Mouse (Mus musculus) midbrain, embryonic 10.5 days (tissue): ENCODE measurements around the gene Nomo1. TPM values are rescaled to one million over a fixed set of nuclear protein-coding genes. Genes with fewer than 3 reads are reported as not detected.

Experiments
- DNase-seq: peaks from one replicate; pipeline ENCODE4 v3.0.0-alpha.2; 2017; ENCODE audit warnings: low spot score
- H3K27ac ChIP-seq: fragments of 300-500 bp; sonication (generic); replicated peaks from 2 replicates; pipeline ENCODE4 v1.5.1; 2016; ENCODE audit warnings: mild to moderate bottlenecking
- H3K27me3 ChIP-seq: fragments of 300-500 bp; sonication (generic); 2 replicates; pipeline ENCODE4 v1.6.1; 2016; ENCODE audit warnings: low read depth, mild to moderate bottlenecking; ENCODE audit not compliant: poor library complexity, severe bottlenecking
- H3K36me3 ChIP-seq: fragments of 300-500 bp; sonication (generic); 2 replicates; pipeline ENCODE4 v1.6.1; 2016; ENCODE audit warnings: mild to moderate bottlenecking, moderate library complexity
- H3K4me1 ChIP-seq: fragments of 300-500 bp; sonication (generic); 2 replicates; pipeline ENCODE4 v1.6.1; 2016
- H3K4me3 ChIP-seq: fragments of 300-500 bp; sonication (generic); 2 replicates; pipeline ENCODE4 v1.5.1; 2016; ENCODE audit warnings: mild to moderate bottlenecking, moderate library complexity
- H3K9me3 ChIP-seq: fragments of 300-500 bp; sonication (generic); replicated peaks from 2 replicates; pipeline ENCODE4 v1.6.1; 2016; ENCODE audit warnings: mild to moderate bottlenecking
- WGBS: fragments of 180-500 bp; shearing (Covaris S2); methylation state at CpG from one replicate; pipeline ENCODE4 v1.1.7; 2016; 5-methylcytosine and 5-hydroxymethylcytosine counted together
- polyA plus RNA-seq: library from polyadenylated mRNA; unstranded; fragments of >200 nt; fragmentation: Nextera tagmentation; extraction: Ambion mirVana; gene quantifications from 2 replicates; pipeline ENCODE4 v1.2.1, GENCODE M21; 2016

Gene Nomo1
- polyA plus RNA-seq, result 29.9 and 31.0 TPM in 2 replicates

DNA sequence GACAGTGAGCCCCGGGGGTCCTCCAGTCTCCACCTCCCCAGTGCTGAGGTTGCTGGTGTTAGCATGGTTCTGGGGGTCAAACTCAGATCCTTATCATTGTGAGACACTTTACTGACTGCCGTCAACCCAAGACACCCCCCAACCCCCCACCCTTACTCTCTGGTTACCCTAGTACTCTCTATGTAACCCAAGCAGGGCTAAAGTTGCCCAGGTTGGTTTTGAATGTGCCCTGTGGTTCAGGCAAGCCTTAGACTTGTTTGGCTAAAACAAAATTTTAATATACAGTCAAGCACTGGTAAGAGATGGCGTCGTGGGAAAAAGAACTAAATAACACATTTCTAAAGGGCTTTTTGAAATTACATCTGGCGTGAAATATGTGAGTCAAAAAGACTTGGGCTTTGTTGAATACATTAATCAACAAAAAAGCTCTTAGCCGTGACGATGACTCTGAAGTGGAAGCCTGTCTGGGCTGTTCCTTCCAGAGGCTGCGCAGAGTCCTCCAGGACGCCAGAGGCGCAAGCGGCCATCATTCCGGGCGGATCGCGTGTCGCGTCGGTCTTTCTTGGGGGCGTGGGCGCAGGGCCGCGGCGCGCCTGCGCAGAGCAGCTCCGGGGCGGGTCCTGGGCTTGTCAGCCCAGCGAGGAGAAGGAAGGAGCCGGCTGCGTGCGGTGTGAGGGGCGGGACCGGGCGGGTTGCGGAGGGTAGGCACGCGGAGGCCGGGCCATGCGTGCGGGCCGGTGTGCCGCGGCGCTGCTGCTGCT is at the start of gene Nomo1:
TSS of gene Nomo1 (plus strand) at position 590 of the 761 bp plus-strand sequence.
- peaks cover 32% of the 10 kb centered on the region for H3K4me1 ChIP-seq
- H3K27me3 ChIP-seq, result 0 out of 2 replicates have a peak, but pooled peaks cover 8% of the 10 kb centered on the region
- peaks cover 9% of the 10 kb centered on the region for H3K36me3 ChIP-seq
- no peaks in the 10 kb centered on the region for H3K9me3 ChIP-seq
- WGBS, result 6% methylated on average over 44 of the region's 44 CpGs
- H3K4me3 ChIP-seq, result peak within 1 kb of the TSS; percentile 96
- peak within 1 kb of the TSS; percentile 83 for H3K27ac ChIP-seq
- peak; percentile 96 for DNase-seq

DNA sequence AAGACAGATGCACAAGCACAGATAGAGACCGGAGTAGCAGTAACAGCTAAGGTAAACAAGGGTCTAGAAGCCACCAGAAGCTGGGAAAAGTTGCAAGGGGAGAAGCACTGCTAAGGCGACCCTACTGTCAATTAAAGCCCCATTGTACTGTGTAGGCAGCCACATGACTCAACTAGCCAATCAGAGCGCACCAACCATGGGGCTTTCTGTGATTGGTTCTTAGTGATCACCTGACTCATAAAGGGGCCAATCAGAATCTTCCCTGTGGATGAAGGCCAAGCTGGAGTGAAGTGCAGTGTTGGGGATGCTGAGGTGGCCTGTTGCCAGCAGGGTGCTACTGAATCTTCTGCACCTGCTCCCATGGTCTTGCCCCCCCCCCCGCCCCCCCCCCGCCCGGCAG is 46.6 kb upstream of the Nomo1 start:
- Histone ChIP-seq H3K4me1 (no peaks in the 10 kb centered on the region), H3K27me3 (no peaks in the 10 kb centered on the region), H3K36me3 (no peaks in the 10 kb centered on the region), H3K27ac (no peak overlapping the region), H3K9me3 (no peaks in the 10 kb centered on the region), H3K4me3 (no peak overlapping the region)
- no peak for DNase-seq
- WGBS, result 67% methylated on average over 6 of the region's 6 CpGs

DNA sequence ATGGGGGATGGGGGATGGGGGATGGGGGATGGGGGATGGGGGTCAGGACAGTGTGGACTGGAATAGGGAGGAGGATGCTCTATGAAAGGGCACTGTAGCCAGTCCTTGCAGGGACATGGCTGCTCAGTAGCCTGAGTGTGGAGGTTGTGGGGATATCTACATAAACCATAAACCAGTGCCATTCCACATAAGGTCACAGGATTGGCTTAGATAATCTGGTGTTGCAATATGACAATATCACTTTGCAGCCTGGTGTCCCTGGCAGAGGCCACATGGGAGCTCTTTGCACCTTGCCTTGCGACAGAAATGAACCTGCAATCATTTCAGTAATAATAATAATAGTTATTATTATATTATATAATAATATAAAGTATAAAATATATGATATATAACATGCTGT is 45.2 kb upstream of the Nomo1 start:
- H3K9me3 ChIP-seq, result no peaks in the 10 kb centered on the region
- 94% methylated on average over 1 of the region's 1 CpGs for WGBS
- DNase-seq, result no peak
- no peaks in the 10 kb centered on the region for H3K36me3 ChIP-seq
- H3K4me1 ChIP-seq, result no peaks in the 10 kb centered on the region
- no peak overlapping the region for H3K27ac ChIP-seq
- H3K27me3 ChIP-seq, result no peaks in the 10 kb centered on the region
- H3K4me3 ChIP-seq, result no peak overlapping the region

DNA sequence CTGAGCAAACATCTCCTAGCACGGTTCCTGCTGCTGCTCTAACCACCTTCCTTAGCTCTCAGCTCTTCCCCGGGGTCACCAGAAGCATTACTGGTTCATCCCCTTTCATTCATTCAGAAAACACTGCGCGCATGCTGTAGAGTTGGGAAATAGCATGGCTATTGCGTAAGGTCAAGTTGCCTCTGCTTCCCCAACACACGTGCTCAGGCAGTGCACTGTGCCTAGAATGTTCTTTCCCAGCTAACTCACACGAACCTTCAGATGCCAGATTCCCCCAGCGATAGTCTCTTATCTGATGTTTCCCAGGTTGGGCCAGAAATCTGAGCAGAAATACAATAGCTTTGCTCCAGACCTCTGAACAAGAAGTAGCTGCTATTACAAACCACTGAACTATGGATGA is 41.0 kb upstream of the Nomo1 start:
- DNase-seq, result no peak
- H3K9me3 ChIP-seq, result no peaks in the 10 kb centered on the region
- H3K4me3 ChIP-seq, result no peak overlapping the region
- no peaks in the 10 kb centered on the region for H3K4me1 ChIP-seq
- H3K27ac ChIP-seq, result no peak overlapping the region
- H3K36me3 ChIP-seq, result no peaks in the 10 kb centered on the region
- H3K27me3 ChIP-seq, result no peaks in the 10 kb centered on the region
- 88% methylated on average over 8 of the region's 8 CpGs for WGBS

DNA sequence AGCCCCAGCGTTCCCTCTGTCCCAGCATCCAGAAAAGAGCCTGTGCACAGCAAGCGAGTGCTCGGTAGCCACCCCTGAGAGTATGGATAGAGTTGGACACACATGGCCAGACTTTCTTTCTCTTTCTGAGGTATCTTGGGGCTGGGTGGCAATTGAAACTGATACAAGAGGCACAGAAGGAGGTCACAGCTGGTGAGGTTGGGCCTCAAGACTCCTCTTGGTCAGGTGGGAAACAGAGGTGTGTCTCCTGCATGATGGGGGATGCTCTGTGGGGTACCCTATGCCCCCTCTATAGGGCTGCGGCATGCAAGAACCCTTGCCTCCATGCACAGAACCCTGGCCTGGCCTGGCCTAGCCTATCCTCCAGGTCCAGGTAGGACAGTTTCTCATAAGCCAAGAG is 32.9 kb upstream of the Nomo1 start:
- no peak for DNase-seq
- Histone ChIP-seq H3K4me3 (no peak overlapping the region), H3K4me1 (no peaks in the 10 kb centered on the region), H3K27ac (no peak overlapping the region), H3K36me3 (no peaks in the 10 kb centered on the region), H3K9me3 (no peaks in the 10 kb centered on the region), H3K27me3 (no peaks in the 10 kb centered on the region; the same call in 1 of the 2 replicates)
- 89% methylated on average over 4 of the region's 4 CpGs for WGBS

DNA sequence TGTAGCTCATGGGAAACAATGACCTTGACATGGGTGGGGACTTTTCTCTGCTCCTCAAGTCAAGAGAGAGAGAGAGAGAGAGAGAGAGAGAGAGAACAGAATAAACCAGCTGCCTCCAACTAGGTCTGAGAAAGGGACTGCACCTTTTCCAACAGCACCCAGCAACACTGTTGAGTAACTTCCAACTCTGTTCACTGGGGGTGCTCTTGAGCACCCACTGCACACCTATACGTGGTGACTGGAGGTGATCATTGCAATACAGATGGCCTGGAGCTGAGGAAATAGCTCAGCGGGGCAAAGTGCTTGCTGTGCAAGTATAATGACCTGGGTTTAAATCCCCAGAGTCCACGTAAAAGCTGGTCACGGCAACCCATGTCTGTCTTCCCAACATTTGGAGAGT is 30.8 kb upstream of the Nomo1 start:
- Histone ChIP-seq H3K27ac (no peak overlapping the region), H3K4me3 (no peak overlapping the region), H3K9me3 (no peaks in the 10 kb centered on the region), H3K36me3 (no peaks in the 10 kb centered on the region), H3K4me1 (no peaks in the 10 kb centered on the region), H3K27me3 (no peaks in the 10 kb centered on the region; the same call in 1 of the 2 replicates)
- WGBS, result 62% methylated on average over 4 of the region's 4 CpGs
- DNase-seq, result no peak

DNA sequence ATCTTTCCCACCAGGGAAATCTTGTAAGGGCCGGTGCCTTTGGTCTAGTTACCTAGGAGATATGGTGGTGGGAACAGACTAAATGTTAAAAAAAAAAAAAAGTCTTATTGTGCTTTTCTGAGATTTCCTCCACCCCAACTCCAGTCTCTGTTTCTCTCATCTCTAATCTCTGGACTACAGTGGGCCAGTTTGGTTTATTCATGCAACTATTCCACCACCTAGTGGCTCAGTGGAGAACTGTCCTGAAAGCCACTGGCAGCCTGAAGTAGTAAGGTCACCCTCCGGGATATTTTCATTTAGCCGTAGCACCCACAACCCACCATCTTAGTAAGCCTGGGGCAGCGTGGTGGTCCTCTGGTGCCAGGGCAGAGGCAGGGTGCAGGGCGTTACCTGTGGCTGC is 23.9 kb upstream of the Nomo1 start:
- peaks cover 22% of the 10 kb centered on the region for H3K4me1 ChIP-seq
- DNase-seq, result peak; percentile 63
- no peak overlapping the region for H3K4me3 ChIP-seq
- no peaks in the 10 kb centered on the region for H3K36me3 ChIP-seq
- WGBS, result 29% methylated on average over 5 of the region's 5 CpGs
- H3K27ac ChIP-seq, result no peak overlapping the region
- H3K9me3 ChIP-seq, result no peaks in the 10 kb centered on the region
- H3K27me3 ChIP-seq, result no peaks in the 10 kb centered on the region; the same call in 1 of the 2 replicates

DNA sequence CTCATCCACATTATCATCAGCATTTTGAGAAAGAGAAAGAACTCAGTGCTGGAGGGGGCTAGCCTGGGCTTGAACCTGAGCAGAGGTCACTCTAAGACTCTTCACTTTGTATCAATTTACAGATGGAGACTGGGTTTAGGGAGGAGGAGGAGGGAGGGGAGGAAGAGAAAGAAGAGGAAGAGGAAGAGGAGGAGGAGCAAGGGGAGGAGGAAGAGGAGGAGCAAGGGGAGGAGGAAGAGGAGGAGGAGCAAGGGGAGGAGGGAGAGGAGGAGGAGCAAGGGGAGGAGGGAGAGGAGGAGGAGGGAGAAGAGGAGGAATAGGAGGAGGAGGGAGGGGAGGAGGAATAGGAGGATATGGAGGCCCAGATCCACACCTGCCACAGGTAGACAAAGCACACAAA is 21.4 kb upstream of the Nomo1 start:
- no peak overlapping the region for H3K27ac ChIP-seq
- no peak for DNase-seq
- peaks cover 22% of the 10 kb centered on the region for H3K4me1 ChIP-seq
- H3K36me3 ChIP-seq, result no peaks in the 10 kb centered on the region
- H3K27me3 ChIP-seq, result no peaks in the 10 kb centered on the region
- no peak overlapping the region for H3K4me3 ChIP-seq
- no peaks in the 10 kb centered on the region for H3K9me3 ChIP-seq

DNA sequence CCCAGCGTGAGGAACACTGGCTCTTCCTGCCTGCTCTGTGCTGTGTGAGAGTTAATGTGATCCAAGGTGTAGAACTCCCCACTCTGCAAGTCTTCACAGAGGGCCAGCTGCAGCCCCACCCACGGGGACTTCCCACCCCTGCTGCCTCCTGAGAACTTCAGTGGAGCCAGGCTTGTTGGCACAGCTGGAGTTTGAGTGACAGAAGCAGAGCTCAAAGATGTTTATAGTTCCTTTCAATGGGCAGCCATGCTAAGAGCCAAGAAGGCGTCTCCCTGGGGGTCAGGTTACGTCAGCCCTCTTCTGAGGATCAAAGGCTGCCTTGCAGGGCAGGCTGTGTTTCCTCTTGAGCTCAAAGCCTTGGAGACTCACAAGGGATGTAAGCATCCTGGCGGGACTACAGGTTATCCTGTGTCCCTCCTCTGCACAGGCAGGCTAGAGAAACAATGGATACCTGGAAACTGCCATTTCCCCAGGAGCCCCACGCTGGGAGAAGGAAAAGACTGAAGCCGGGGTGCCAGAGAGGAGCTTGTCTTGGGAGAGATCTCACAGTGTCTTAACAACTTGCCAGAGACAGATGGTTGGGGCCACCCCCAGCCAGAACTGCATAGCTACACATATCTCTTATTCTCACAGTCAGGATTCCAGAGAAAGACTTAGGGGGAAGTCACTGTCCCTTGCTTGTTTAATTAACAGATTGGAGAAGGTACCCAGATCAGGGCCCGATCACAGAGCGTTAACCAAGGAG is 20.1 kb upstream of the Nomo1 start:
- Histone ChIP-seq H3K4me1 (peaks cover 22% of the 10 kb centered on the region), H3K27me3 (no peaks in the 10 kb centered on the region), H3K9me3 (no peaks in the 10 kb centered on the region), H3K27ac (peak overlapping the region; percentile 73), H3K4me3 (peak overlapping the region; percentile 9), H3K36me3 (no peaks in the 10 kb centered on the region)
- DNase-seq, result peak; percentile 60
- 16% methylated on average over 9 of the region's 9 CpGs for WGBS

DNA sequence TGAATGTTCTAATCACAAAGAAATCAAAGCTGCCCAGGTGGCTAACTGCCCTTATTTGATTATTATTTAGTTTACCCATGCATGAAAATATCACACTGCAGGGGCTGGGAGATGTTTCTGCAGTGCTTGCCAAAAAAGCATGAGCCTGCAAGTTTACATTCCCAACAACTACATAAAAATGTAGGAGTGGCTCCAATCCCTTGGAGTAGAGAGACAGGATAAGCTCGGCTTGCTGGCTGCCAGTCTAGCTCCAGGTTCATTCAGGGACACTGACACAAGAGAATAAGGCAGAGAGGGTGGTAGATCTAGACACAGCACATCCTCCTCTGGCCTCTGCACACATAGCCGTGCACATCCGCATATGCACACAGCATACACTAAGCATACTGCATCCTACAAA is 13.9 kb upstream of the Nomo1 start:
- H3K4me1 ChIP-seq, result peaks cover 8% of the 10 kb centered on the region
- H3K27me3 ChIP-seq, result no peaks in the 10 kb centered on the region
- WGBS, result 77% methylated on average over 3 of the region's 3 CpGs
- H3K27ac ChIP-seq, result no peak overlapping the region
- H3K4me3 ChIP-seq, result no peak overlapping the region
- DNase-seq, result no peak
- no peaks in the 10 kb centered on the region for H3K9me3 ChIP-seq
- no peaks in the 10 kb centered on the region for H3K36me3 ChIP-seq

DNA sequence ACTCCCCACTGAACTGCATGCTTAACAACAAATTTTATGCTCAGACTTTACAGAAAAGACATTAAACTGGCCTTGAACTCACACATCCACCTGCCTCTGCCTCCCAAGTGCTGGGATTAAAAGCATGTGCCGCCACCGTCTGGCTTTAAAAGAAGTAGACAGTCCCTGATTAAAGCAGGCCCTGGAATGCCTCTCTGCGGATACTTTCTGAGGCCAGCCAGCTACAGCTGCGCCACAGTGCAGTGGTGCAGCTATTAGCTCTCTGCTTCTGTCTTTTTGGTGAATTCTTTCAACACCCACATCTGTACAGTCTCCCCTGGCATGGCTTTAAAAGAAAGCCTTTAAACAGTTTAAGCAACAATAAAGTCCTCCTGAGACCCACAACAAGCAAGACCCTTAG is 11.5 kb upstream of the Nomo1 start:
- no peaks in the 10 kb centered on the region for H3K27me3 ChIP-seq
- no peak overlapping the region for H3K27ac ChIP-seq
- no peak overlapping the region for H3K4me3 ChIP-seq
- H3K36me3 ChIP-seq, result no peaks in the 10 kb centered on the region
- no peaks in the 10 kb centered on the region for H3K9me3 ChIP-seq
- peaks cover 8% of the 10 kb centered on the region for H3K4me1 ChIP-seq
- DNase-seq, result no peak
- WGBS, result 40% methylated on average over 4 of the region's 4 CpGs

DNA sequence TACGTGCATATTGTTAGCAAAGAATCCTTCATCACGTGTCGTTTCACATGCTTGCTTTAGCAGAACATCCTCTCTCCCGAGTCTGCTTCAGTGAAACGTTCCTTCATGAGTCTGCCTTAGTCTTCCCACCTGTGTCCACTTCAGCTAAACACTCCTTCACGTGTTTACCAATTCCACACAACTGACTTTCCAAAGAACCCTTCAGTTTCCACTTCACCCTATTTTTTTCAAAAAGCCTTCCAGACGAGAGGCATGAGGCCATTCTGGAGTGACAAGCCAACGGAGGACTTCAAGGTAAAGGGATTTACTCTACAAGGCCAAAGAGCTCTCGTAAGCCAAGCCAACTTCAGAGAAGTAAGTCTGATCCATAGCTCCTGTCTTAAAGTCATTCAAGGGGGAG is 8.1 kb upstream of the Nomo1 start:
- peaks cover 8% of the 10 kb centered on the region for H3K4me1 ChIP-seq
- no peak overlapping the region for H3K27ac ChIP-seq
- H3K4me3 ChIP-seq, result no peak overlapping the region
- H3K27me3 ChIP-seq, result 0 out of 2 replicates have a peak, but pooled peaks cover 1% of the 10 kb centered on the region
- DNase-seq, result no peak
- no peaks in the 10 kb centered on the region for H3K36me3 ChIP-seq
- H3K9me3 ChIP-seq, result no peaks in the 10 kb centered on the region
- 85% methylated on average over 9 of the region's 9 CpGs for WGBS

DNA sequence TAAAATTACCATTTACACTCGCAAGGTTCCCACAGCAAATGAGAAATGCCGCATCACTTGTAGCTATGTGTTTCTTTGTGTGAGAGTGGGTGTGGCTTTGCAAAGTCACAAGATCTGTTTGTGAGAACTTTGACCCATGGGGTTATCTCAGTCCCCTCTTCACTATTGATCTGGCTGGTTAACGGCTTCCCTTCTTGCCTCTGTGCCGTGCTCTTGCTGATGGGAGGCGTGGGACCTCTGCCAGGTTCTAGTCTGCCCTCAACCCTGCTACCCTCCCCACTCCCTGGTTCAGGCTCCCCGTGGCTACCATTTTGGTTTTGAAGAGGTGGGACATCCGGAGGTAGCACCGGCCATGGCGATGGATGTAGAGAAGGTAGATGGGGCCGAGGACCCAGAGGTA is 4.8 kb upstream of the Nomo1 start:
- Histone ChIP-seq H3K9me3 (no peaks in the 10 kb centered on the region), H3K27me3 (0 out of 2 replicates have a peak, but pooled peaks cover 8% of the 10 kb centered on the region), H3K36me3 (no peaks in the 10 kb centered on the region), H3K27ac (no peak overlapping the region), H3K4me3 (no peak overlapping the region), H3K4me1 (peaks cover 19% of the 10 kb centered on the region)
- DNase-seq, result no peak
- WGBS, result 92% methylated on average over 10 of the region's 10 CpGs
